Mouse (Mus musculus): ENCODE results near the gene Aff1.

GRCm38 (mm10) chr5:103711886-103712285, 19.7 kb downstream of the Aff1 start:
- TF ChIP-seq CTCF (IDR thresholded peaks at IDR 0.05; ENCODE audit: low read depth), result no peak
- no peak for TF ChIP-seq EP300 (IDR thresholded peaks at IDR 0.05; ENCODE audit: low read depth)
